ENCODE assay signal across 22 mouse cellular contexts in genomic region chr11:9221646-9222045, GRCm38 (mm10). TPM values are rescaled to one million over a fixed set of nuclear protein-coding genes. Genes with fewer than 3 reads are reported as not detected.
DNase-seq lines count a peak whose midpoint lies in the region; ATAC-seq lines count a peak whose summit lies in the region.
"Had no signal": no experiment of that assay in that cellular context is flagged by ENCODE, and none has a peak within 500 bp of the region (broad histone marks: within the 10 kb centered on the region; RNA-seq: fewer than 3 reads in every experiment).

No protein-coding gene starts in this region.

- peak; percentile 97 for ATAC-seq in frontal cortex, adult (ENCODE audit: low TSS enrichment)
- ATAC-seq: activated CD4-positive, CD25-positive, alpha-beta regulatory T cell, adult 4 months; forebrain, embryonic 14.5 days; forebrain, postnatal 0 days had no signal

- DNase-seq in frontal cortex, postnatal 10 days (ENCODE audit: low spot score in 2 of 2) = no peak
- peak; percentile 14 to 35 for DNase-seq in layer of hippocampus, adult 8-10 months (ENCODE audit: low spot score in 2 of 2)
- no peak for DNase-seq in layer of hippocampus, postnatal 10 days (ENCODE audit: low spot score in 2 of 2)
- peak; percentile 32 for DNase-seq in right cerebral cortex, adult 18-20 months
- no peak for DNase-seq in right cerebral cortex, postnatal 4 days
- DNase-seq in left cerebral cortex, postnatal 36 days (ENCODE audit: low spot score in 2 of 2) = peak; percentile 10 to 21
- DNase-seq in urinary bladder, postnatal 10 days (ENCODE audit: low spot score) = no peak
- DNase-seq: adrenal gland, adult 8-10 months; adrenal gland, postnatal 25 days; cerebellum, adult 11 months; cerebellum, adult 2 months; cerebellum, adult 9-11 months; cerebellum, postnatal 25 days; forebrain, postnatal 0 days; gastrocnemius, postnatal 10 days; gastrocnemius, postnatal 36 days; heart, adult 2 months; heart, postnatal 14 days; heart, postnatal 4 days had no signal

- intact Hi-C loops in left cerebral cortex, postnatal 36 days (cut with DNase I) = no loop called here

RNA-seq across cellular contexts. Expression of gene Abca13, which starts 29.9 kb away (rescaled TPM):
- total RNA-seq in layer of hippocampus, adult 8-10 months (2022) = under 1 TPM in 2 of 4 experiments, not detected in 2; 0.02 to 0.05 TPM
- total RNA-seq in layer of hippocampus, postnatal 10 days (2021) = under 1 TPM; 0.09 TPM
- total RNA-seq in left cerebral cortex, postnatal 36 days (2021) = under 1 TPM; 0.07 to 0.27 TPM
- total RNA-seq: gastrocnemius, postnatal 36 days; heart, adult 2 months had no signal

Comparison
In these comparisons a context has a peak if more than half of its experiments do, and no peak if none do; other contexts are left out.
1. DNase-seq: peak in layer of hippocampus, adult 8-10 months (2 of 2), right cerebral cortex, adult 18-20 months (single experiment) and left cerebral cortex, postnatal 36 days (2 of 2); none in frontal cortex, postnatal 10 days (0 of 2), layer of hippocampus, postnatal 10 days (0 of 2), right cerebral cortex, postnatal 4 days (single experiment) and urinary bladder, postnatal 10 days (single experiment).